Mouse (Mus musculus): ENCODE results near the gene Fry. TPM values are rescaled to one million over a fixed set of nuclear protein-coding genes. Genes with fewer than 3 reads are reported as not detected.

Gene Fry
- total RNA-seq, 2 experiments from 2014 or later = 134 to 136 TPM

DNA sequence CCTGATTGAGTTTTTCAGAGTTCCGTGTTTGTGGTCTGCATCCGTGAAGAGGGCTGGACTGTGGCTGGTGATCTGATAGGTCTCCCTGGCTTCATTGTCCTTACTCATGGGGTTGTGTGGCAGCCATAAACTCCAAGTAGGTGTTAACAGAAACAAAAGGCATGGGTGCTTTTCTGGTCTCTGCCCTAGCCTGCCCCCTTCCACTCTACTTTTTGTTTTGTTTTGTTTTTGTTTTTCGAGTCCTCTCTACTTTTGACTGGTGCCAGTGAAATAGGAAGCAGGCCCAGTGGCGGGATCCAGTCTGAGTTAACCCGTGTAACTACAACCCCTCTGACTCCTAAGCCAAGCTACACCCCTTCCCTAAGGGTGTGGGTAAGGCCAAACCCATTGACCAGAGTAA, 48.4 kb downstream of the Fry start:
- intact Hi-C loops (cut with DNase I) = no loop called here

DNA sequence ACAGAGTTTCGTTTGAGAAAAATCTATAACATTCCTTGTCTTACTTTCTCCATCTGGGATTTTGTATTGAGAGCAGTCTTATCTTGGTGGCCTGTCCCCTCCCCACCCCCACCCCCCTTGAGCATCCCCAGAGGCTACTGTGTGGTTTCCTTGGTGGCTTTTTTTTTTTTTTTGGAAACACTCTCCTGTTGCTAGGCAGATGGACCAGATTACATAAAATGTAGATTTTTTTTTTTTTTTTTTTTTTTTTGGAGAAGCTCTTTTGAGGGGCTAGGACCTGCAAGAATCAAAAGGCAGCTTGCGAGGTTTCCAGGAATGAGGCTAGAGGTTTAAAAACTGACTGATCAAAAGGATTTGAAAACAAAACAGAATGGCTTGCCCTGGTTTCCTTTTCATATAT, 48.8 kb downstream of the Fry start:
- intact Hi-C loops (cut with DNase I) = no loop called here
- DNase-seq = no peak

More for the DNA sequence above, 48.4 kb downstream of the Fry start:
- DNase-seq = no peak

DNA sequence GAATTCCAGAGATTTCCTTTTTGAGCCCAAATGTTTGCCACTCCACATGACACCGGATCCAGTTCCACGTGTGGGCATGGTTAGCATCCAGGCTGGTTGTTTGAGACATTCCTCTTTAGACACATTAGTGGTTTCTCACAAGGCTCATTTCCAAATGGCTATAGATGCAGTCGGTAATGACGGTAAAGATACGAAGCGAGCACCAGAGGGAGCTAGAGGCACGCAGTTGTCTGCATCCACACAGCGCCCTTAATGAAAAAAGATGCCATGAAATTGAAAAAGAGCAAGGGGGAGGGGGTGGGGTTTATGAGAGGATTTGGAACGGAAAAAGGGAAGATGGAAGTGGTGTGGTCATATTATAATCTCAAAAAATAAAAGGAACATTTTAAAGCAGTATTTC, 50.3 kb downstream of the Fry start:
- intact Hi-C loops (cut with DNase I) = loop anchor here (1.0 to 2.0 kb wide), 2 partner anchors 64 to 258 kb away; no protein-coding TSS in a partner anchor
- DNase-seq = peak; percentile 61 to 71

DNA sequence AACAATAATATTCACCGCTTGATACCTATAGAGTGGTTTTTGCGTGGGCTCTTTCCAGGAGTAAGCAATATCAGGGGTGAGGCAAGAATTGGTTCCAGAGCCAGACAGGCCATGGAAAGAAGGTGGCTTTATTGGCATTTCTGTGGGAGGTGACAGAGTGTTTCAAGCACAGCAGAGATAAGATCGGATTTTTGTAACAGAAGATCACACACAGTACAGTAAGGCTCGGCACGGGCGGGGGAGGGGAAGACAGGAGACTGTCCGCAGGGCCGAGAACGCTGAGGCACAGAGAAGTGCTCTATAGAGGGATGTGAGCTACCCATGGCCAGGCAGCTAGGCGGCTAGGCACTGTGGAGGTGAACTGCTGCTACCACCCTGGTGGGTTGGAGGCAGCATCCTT, 53.1 kb downstream of the Fry start:
- intact Hi-C loops (cut with DNase I) = loop anchor here (10.0 kb wide), 1 partner anchor 193 kb away; no protein-coding TSS in a partner anchor

DNA sequence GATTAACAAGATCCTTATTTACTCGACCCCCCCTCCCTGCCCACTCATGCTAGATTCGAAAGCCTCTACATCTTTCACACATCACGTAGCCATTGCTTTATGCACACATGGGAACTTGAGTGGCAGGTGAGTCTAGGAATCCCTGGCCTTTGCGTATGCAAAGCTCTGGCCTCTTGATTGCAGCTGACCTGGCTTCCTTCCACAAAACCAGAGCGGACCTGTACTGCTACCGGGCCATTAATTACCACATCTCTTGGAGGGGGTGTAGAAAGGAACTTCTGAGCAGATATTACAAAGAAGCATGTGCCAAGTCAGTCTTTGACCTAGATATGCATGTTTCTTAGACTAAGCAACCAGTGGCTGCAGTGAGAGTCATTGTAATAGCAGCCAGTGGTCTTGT, 55.4 kb downstream of the Fry start:
- intact Hi-C loops (cut with DNase I) = loop anchor here (10.0 kb wide), 1 partner anchor 191 kb away; no protein-coding TSS in a partner anchor
- no peak for DNase-seq

More for the DNA sequence above, 53.1 kb downstream of the Fry start:
- DNase-seq = no peak

DNA sequence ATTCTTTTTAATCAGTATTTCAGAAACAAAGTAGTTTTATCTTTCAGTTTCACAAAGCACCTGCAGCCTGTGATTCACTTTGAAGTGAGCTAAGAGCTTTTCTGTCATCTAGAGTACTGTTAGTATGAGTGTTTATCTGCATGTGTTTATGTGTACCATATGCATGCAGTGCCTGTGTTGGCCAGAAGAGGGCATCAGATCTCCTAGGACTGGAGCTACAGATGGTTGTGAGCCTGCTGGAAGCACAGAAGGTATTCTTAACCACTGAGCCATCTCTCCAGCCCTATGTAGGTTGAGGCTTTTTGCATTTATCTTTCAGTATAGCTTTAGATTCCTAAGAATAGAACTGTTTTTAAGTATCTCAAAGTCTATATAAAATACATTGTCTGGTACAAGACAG, 56.5 kb downstream of the Fry start:
- intact Hi-C loops (cut with DNase I) = loop anchor here (5.0 to 10.0 kb wide), 2 partner anchors 37 to 190 kb away; no protein-coding TSS in a partner anchor
- DNase-seq = no peak

DNA sequence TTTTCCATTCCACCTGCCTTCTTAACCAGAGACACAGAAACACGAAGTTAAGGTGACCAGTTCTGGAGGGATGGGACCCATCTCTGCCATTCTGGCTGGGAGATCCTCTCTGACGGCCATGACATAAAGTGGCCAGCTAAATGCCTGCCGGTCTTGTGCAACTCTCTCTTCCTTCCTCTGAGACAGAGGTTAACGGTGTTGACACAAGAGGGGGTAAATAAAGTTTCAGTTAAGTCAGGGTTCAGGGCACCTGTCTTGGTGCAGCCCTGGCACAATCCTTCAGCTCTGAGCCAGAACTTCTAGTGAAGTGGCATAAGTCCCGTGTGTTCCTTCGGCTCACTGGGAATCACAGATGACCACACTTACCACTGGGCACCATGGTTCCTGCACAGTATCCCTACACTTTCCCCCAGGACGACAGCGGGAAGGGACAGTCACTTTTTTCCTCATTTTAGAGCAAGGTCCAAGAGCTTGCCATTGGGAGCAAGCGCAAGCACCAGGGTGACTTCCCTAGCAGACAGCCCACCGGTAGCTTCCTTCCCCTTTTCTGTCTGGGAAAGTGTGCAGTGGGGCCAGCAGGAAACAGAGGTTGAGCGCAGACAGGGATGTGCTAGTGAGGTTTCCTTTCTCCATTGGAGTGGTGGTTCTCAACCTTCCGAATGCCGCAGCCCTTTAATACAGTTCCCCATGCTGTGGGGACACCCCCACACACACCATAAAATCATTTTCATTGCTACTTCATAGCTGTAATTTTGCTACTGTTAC, 58.0 kb downstream of the Fry start:
- intact Hi-C loops (cut with DNase I) = loop anchor here (5.0 to 10.0 kb wide), 2 partner anchors 36 to 188 kb away; no protein-coding TSS in a partner anchor
- DNase-seq = no peak

DNA sequence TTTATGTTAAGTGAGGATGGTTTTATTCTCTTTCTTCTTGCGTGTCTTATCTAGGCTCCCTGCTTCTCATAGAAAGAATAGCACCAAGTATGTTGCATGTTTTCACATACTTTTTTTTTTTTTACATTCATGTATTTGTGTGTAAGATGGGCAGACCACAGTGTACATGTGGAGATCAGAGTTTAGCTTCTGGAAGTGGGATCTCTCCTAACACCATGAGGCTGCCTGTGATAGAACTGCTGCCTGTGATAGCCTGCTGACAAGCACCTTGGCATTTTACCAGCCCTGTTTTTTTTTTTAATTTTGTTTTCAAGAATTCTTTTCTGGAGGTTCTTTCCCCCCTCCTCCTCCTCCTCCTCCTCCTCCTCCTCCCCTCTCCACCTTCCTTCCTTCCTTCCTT, 59.3 kb downstream of the Fry start:
- DNase-seq = no peak
- intact Hi-C loops (cut with DNase I) = loop anchor here (2.0 to 10.0 kb wide), 3 partner anchors 17 to 187 kb away; no protein-coding TSS in a partner anchor

DNA sequence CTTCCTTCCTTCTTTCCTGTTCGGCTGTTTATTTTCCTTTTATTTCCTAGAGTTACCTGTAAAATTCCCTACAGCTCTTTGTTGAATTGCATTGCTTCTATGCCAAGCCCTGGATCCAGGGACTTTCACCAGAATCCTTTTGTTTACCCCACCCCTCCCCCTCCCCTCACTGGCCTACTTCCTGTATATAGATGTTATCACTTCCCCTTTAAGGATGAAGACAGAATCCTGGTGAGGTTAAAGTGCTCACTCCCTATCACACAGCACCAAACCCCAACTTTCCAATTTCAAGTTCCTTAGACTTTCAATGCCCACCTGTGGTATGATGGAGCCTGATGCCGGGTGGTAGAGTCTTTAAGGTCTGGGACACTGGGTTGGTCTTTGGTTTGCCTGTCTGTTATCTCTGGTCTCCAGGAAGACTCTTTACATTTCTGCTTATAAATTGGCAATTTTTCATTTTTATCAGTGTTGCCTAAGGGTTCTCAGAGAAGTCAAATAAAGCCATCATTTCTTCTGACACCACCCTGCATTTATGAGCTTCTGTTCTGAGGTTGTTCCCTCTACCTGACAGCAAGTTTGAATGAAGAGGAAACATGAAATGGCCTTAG, 59.9 kb downstream of the Fry start:
- DNase-seq = no peak
- intact Hi-C loops (cut with DNase I) = loop anchor here (2.0 to 10.0 kb wide), 3 partner anchors 17 to 187 kb away; no protein-coding TSS in a partner anchor

DNA sequence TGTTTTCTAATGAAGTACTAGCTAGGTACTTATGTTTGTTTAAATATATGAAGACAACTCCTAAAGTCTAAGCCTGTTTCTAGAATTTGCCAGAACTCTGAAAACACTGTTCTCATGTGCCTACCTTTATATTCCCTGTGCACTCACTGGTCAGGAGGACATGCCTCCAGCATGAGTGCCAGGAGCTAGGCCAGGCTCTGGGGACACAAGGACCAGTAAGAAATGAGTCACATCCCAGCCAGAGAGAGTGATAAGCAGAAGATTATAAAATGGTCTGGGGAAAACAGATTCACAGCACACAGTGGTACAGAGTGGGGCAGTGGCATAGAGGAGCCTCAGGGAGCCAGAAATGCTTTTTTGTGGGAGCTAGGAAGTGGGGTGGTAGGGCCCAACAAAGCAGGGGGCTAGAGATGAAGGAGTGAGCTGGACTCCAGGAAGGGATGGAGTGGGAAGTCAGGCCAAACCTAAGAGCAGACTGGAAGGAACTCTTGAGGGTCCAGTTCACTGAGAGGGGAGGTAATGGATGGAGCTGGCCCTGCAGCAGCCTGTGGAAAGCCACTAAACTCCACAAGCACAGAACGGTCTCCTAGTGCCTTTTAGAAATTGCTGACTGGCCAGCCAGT, 62.7 kb downstream of the Fry start:
- intact Hi-C loops (cut with DNase I) = no loop called here
- DNase-seq = no peak

DNA sequence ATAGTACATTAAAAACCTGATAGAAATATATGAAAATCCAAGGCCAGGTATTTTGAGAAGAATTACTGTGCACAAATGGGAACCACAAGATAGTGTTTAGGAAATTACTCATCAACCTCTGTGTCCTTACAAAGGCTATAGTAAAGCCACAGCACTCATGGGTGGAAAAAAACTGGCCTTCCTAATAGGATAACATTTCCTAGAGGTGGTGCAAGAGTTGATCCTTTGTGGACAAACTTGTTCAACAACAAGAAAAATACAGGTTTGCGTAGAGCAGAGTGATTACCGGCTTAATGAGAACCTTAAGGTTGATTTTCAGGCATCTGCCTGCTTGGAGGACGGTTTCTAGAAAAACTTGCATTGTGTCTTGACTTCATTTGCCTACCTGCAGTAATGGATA, 66.5 kb downstream of the Fry start:
- intact Hi-C loops (cut with DNase I) = no loop called here
- DNase-seq = no peak

DNA sequence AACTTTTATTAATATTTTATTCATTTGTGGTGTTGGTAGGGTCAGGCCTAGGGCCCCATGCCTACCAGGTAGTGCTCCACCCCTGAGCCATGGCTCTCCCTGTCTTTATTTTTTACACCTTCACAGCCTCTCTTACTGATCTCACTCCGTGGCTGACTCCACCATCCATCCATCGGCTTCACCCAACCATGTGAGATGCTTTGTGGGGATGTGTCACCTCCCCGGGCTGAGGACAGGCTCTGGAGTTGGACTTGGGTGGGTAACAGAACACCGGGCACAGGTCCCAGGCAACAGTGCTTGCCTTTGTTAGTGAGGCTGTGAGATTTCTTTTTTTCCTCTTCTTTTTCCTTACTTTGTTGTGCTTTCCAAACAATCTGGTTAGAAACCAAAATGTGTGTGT, 67.7 kb downstream of the Fry start:
- intact Hi-C loops (cut with DNase I) = no loop called here
- no peak for DNase-seq

DNA sequence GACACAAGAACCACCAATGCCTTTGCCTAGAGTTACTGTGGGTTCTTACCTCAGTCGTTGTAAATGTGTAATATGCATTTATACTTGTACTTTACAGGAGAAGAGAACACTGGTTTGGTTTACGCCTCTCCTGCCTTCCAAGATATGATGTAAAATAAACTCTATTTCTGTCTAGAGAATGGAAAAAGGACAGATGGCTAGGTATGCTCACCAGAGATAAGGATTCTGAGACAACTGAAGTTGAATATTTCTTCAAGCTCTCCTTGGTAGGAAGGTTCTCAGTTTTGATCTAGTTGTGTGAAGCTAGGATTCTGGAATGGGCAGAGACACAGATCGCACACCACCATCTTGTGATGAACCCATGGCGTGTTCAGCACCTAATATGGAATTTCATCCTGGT, 68.2 kb downstream of the Fry start:
- DNase-seq = no peak
- intact Hi-C loops (cut with DNase I) = no loop called here

DNA sequence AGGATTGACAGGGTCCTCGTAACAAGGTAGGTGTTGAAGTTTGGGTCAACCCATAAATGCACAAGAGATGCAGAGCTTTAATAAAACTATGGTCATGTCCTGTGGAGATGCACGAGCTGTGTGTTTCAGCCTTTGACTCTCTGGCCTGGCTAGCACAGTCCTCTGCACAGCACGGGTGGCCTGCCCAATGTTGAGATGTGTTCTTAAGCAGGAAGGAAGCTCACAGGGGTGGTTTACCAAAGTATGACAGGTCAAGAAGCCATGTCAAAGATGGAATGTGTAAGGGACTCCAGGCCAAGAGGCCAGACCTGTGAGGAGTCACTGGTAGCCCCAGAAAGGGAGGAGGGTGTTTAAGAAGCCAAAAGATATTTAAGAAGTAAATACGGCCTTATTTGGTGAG, 69.6 kb downstream of the Fry start:
- no peak for DNase-seq
- intact Hi-C loops (cut with DNase I) = no loop called here

DNA sequence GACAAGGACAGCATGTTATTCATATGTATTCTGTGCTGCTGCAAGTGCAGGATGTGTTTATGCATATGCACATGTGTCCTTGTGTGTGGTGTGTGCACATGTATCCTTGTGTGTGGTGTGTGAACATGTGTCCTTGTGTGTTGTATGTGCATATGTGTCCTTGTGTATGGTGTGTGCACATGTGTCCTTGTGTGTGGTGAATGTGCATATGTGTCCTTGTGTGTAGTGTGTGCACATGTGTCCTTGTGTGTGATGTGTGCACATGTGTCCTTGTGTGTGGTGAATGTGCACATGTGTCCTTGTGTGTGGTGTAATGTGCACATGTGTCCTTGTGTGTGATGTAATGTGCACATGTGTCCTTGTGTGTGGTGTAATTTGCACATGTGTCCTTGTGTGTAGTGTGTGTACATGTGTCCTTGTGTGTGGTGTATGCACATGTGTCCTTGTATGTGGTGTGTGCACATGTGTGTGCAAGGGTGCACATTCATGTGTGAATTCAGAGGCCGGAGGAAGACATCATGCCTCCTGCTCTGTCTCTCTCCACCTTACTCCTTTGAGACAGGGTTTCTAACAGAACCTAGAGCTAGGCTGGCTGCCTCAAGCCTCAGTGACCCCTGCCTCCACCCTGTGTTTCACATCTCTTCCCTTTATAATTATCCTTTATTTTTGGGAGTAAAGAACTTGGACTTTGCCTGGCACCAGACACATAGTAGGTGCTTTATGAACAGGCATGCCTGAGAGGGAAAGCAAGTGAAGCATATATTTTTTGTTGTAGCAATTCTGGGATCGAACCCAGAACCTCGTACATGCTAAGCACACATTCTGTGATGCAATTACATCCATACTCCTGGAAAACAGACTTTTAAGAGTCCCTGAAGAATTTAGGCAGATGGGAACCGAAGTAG, 72.3 kb downstream of the Fry start:
- intact Hi-C loops (cut with DNase I) = no loop called here

DNA sequence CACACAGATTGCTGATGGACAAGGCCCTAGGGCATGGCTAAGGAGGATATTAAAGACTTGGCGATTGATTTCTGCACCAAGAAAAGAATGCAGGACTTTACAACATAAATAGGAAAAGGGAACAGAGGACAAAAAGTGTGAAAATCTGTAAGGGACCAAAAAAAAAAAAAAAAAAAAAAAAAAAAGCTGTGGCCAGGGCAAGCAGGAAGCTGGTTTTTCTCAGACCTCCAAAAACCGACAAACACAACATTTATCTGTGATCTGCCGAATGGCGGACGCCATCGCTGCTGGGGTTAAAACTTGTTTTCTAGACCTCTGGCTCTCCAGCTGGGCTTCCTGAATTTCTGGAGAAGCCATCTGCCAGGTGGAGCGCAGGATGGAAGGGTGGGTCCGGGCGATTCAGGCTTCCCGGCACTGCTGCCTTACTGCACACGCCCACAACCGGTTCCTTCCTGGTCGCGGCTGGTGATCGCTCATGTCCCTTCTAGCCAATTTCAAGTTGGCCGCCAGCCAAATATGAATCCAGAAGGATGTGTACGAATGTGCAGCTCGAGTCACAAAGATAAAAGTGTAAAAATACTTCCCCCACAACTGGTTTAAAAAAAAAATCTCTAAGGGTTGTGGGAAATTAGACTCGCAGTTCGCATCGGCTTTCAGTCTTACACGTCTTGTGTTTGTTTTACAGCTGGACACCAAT, 77.2 kb downstream of the Fry start:
- DNase-seq = peak; percentile 84
- intact Hi-C loops (cut with DNase I) = loop anchor here (2.0 kb wide), 2 partner anchors 17 kb away; no protein-coding TSS in a partner anchor

More for the DNA sequence above, 72.3 kb downstream of the Fry start:
- DNase-seq = no peak

DNA sequence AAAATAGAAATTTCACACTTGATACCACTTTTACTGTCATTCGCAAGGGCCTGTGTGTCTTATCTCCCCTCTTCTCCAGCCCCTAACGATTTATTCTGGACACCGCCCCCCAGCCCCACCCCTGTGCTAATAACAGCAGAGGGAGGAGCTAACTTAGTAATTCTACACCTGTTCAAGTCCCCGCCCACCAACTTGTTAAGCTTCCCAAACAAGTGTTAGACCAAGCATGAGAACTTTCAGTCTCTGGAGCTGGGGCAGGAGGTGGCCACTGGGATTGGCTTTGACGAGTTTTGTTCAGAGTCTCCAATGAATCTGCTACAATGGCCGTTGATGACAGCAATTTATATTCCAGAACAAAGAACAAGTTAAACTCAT, 77.8 kb downstream of the Fry start:
- intact Hi-C loops (cut with DNase I) = loop anchor here (2.0 kb wide), 1 partner anchor 17 kb away; no protein-coding TSS in a partner anchor
- DNase-seq = peak; percentile 63 to 66

DNA sequence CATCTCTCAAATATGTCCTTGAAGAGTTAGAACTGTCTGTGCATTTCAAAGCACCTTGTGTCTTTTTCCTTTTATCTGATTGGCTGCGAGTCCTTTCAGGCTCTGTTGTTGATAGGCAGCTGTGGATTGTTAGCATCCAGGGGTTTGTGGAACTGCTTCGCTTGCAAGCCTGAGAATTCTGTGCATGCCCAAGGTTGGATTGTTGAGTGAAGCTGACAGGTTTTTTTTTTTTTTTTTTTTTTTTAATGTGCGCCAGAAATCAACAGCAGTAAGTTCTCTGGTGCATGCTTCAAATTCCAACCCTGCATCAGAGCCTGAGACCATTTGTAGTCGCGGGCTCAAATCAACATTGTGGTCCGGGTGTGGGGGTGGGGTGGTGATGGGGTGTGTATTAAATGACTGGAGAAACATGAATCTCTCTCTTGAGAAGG, 78.5 kb downstream of the Fry start:
- intact Hi-C loops (cut with DNase I) = loop anchor here (2.0 kb wide), 1 partner anchor 16 kb away; no protein-coding TSS in a partner anchor
- DNase-seq = no peak

DNA sequence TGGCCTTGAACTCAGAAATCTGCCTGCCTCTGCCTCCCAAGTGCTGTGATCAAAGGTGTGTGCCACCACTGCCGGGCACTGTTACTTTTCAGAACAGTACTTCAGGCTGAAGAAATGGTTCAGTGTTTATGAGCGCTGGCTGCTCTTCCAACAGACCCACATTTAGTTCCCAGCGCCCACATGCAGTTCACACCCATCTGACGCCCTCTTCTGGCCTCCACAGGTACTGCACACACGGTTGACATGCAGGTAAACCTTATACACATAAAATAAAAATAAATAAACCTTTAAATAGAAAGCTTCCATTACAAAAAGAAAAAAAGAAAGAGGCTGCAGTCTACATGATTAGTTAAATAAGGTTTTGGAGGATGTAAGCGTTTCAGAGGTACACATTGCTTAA, 88.3 kb downstream of the Fry start:
- no peak for DNase-seq
- intact Hi-C loops (cut with DNase I) = no loop called here

DNA sequence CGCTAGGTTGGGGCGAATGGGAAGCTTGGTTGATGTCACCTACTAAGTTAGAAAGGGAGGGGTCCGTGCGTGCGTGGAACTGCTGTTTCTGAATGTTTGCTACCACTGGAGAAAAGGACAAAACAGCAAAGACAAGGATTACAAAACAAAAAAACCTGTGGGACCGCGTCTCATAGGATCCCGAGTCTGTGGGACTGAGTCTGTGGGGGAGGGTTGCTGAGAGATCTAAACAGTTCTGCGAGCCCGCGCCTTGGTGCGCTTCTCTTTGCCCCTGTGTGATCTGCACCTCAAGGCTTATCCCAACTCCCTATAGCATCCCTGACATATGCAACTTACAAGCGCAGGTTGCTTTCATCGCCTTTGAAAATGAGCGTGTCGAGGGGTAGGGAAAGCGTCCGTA, 89.2 kb downstream of the Fry start:
- intact Hi-C loops (cut with DNase I) = no loop called here

More for the DNA sequence above, 89.2 kb downstream of the Fry start:
- no peak for DNase-seq

Data from heart, postnatal 36 days (tissue).